Mouse (Mus musculus) liver, embryonic 14.5 days (tissue): ENCODE results near the gene Wasf2.

Experiments
- CTCF ChIP-seq: IDR thresholded peaks from 2 replicates; pipeline ENCODE4 v1.5.1; 2016; ENCODE audit warnings: antibody characterized with exemption, low read depth, control low read depth
- EP300 ChIP-seq: IDR thresholded peaks from 2 replicates; pipeline ENCODE4 v1.6.1; 2016; ENCODE audit warnings: antibody characterized with exemption, low read depth

DNA sequence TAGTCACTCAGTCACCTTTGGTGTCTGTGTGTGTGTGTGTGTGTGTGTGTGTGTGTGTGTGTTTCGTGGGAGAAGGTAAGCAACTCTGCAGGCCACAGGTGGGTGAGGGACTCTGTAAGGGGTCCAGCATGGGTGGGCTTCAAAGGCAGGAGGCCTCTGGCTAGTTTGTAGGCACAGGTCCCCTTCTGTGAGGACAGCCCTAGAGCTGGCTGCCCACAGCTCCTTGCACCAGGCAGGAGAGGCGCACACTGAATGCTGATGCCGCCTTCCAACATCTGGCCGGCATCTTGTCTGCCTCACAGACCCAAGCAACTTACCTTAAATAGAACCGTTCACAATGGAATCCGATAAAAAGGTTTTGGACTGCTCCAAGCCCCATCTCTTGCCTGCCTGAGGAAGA, 69.4 kb downstream of the Wasf2 start:
- TF ChIP-seq CTCF (no peak), EP300 (no peak)
